Comparison of ENCODE assay signal across 15 mouse cellular contexts in genomic region chr3:145991130-145991529, GRCm38 (mm10). TPM values are rescaled to one million over a fixed set of nuclear protein-coding genes. Genes with fewer than 3 reads are reported as not detected.
A peak's percentile ranks its signal among the peaks of the same experiment; 100 is the strongest.
DNase-seq lines count a peak whose midpoint lies in the region; ATAC-seq and TF ChIP-seq lines count a peak whose summit lies in the region.
"Had no signal": no experiment of that assay in that cellular context is flagged by ENCODE, and none has a peak within 500 bp of the region (broad histone marks: within the 10 kb centered on the region; RNA-seq: fewer than 3 reads in every experiment).

No protein-coding gene starts in this region.

- H3K36me3 ChIP-seq in lung, postnatal 0 days (ENCODE audit: insufficient read depth, low read length): no peaks in the 10 kb centered on the region
- no peaks in the 10 kb centered on the region; the same call in 1 of the 2 replicates for H3K36me3 ChIP-seq in kidney, embryonic 16.5 days (ENCODE audit: insufficient read depth, low read length)
- no peaks in the 10 kb centered on the region for H3K36me3 ChIP-seq in forebrain, embryonic 13.5 days (ENCODE audit: poor library complexity, severe bottlenecking)
- H3K36me3 ChIP-seq: liver, embryonic 13.5 days; neural tube, embryonic 15.5 days had no signal

- DNase-seq in gastrocnemius, adult 2 months: peak; percentile 28
- no peak for DNase-seq in gastrocnemius, adult 18-20 months (ENCODE audit: low spot score)
- DNase-seq in lung, postnatal 0 days (ENCODE audit: low spot score): no peak
- DNase-seq in lung, postnatal 36 days: no peak
- no peak for DNase-seq in left cerebral cortex, adult 2 months (ENCODE audit: extremely low spot score in 1 of 2, low spot score in 2 of 2)
- DNase-seq in left cerebral cortex, postnatal 4 days: no peak
- DNase-seq: adrenal gland, postnatal 10 days; liver, embryonic 13.5 days; midbrain, embryonic 14.5 days; right cerebral cortex, postnatal 4 days; thymus, postnatal 14 days had no signal

- H3K9ac ChIP-seq in lung, postnatal 0 days (replicated peaks; ENCODE audit: low read depth): no peak overlapping the region; the same call in 1 of the 2 replicates
- no peak overlapping the region for H3K9ac ChIP-seq in kidney, embryonic 16.5 days (replicated peaks; ENCODE audit: low read length)
- no peak overlapping the region for H3K9ac ChIP-seq in forebrain, embryonic 13.5 days
- H3K9ac ChIP-seq: hindbrain, embryonic 14.5 days; liver, embryonic 13.5 days; neural tube, embryonic 15.5 days had no signal

- H3K4me1 ChIP-seq in lung, postnatal 0 days (ENCODE audit: insufficient read depth, low read depth, low read length): peaks cover 4% of the 10 kb centered on the region; the same call in 1 of the 2 replicates
- peaks cover 38% of the 10 kb centered on the region for H3K4me1 ChIP-seq in kidney, embryonic 16.5 days (ENCODE audit: insufficient read depth, low read length)
- peaks cover 16% of the 10 kb centered on the region for H3K4me1 ChIP-seq in forebrain, embryonic 13.5 days

- H3K27ac ChIP-seq in gastrocnemius, adult 2 months: 0 out of 2 replicates have a peak overlapping the region, but pooled peaks have one; percentile 2
- H3K27ac ChIP-seq in lung, postnatal 0 days (ENCODE audit: low read length): no peak overlapping the region
- H3K27ac ChIP-seq in kidney, embryonic 16.5 days (ENCODE audit: low read length): no peak overlapping the region
- H3K27ac ChIP-seq in forebrain, embryonic 13.5 days: no peak overlapping the region
- no peak overlapping the region for H3K27ac ChIP-seq in left cerebral cortex, adult 2 months
- H3K27ac ChIP-seq: hindbrain, embryonic 14.5 days; liver, embryonic 13.5 days; neural tube, embryonic 15.5 days had no signal

- H3K4me2 ChIP-seq in lung, postnatal 0 days (replicated peaks; ENCODE audit: low read depth, low read length): peak overlapping the region; percentile 40
- H3K4me2 ChIP-seq in kidney, embryonic 16.5 days (replicated peaks; ENCODE audit: low read depth, low read length): peak overlapping the region; percentile 22; the same call in 1 of the 2 replicates
- no peak overlapping the region for H3K4me2 ChIP-seq in forebrain, embryonic 13.5 days
- H3K4me2 ChIP-seq: hindbrain, embryonic 14.5 days; liver, embryonic 13.5 days; neural tube, embryonic 15.5 days had no signal

- TF ChIP-seq CTCF in gastrocnemius, adult 2 months (IDR thresholded peaks at IDR 0.05): no peak
- TF ChIP-seq CTCF in lung, postnatal 0 days (IDR thresholded peaks at IDR 0.05): no peak
- no peak for TF ChIP-seq CTCF in left cerebral cortex, adult 2 months (IDR thresholded peaks at IDR 0.05)

- H3K4me3 ChIP-seq in gastrocnemius, adult 2 months: peak overlapping the region; percentile 44
- H3K4me3 ChIP-seq in lung, postnatal 0 days (ENCODE audit: low read depth, low read length): peak overlapping the region; percentile 6; the same call in 1 of the 2 replicates
- no peak overlapping the region for H3K4me3 ChIP-seq in kidney, embryonic 16.5 days (ENCODE audit: low read length)
- no peak overlapping the region for H3K4me3 ChIP-seq in forebrain, embryonic 13.5 days
- no peak overlapping the region for H3K4me3 ChIP-seq in left cerebral cortex, adult 2 months
- H3K4me3 ChIP-seq: liver, embryonic 13.5 days; neural tube, embryonic 15.5 days had no signal

- intact Hi-C loops in gastrocnemius, adult 2 months (cut with DNase I): no loop called here
- intact Hi-C loops in left cerebral cortex, adult 2 months (cut with DNase I): no loop called here
- intact Hi-C loops in left cerebral cortex, postnatal 4 days (cut with DNase I): no loop called here

- ATAC-seq in lung, postnatal 0 days: no peak
- no peak for ATAC-seq in kidney, embryonic 16.5 days (ENCODE audit: low FRiP score, low TSS enrichment)
- ATAC-seq in forebrain, embryonic 13.5 days: no peak

- H3K9me3 ChIP-seq in lung, postnatal 0 days (ENCODE audit: low read length): no peaks in the 10 kb centered on the region
- H3K9me3 ChIP-seq in kidney, embryonic 16.5 days (ENCODE audit: low read length): no peaks in the 10 kb centered on the region
- no peaks in the 10 kb centered on the region for H3K9me3 ChIP-seq in forebrain, embryonic 13.5 days (replicated peaks)
- H3K9me3 ChIP-seq: liver, embryonic 13.5 days; neural tube, embryonic 15.5 days had no signal

- WGBS in lung, postnatal 0 days: 62% methylated on average over 13 of the region's 13 CpGs
- 75% methylated on average over 13 of the region's 13 CpGs for WGBS in kidney, embryonic 16.5 days
- WGBS in forebrain, embryonic 13.5 days: 94% methylated on average over 13 of the region's 13 CpGs

- no peaks in the 10 kb centered on the region for H3K27me3 ChIP-seq in lung, postnatal 0 days (replicated peaks; ENCODE audit: insufficient read depth, low read length)
- peaks cover 7% of the 10 kb centered on the region; the same call in 1 of the 2 replicates for H3K27me3 ChIP-seq in kidney, embryonic 16.5 days (ENCODE audit: insufficient read depth, low read length)
- peaks cover 17% of the 10 kb centered on the region for H3K27me3 ChIP-seq in forebrain, embryonic 13.5 days

- TF ChIP-seq EP300 in lung, postnatal 0 days (IDR thresholded peaks at IDR 0.05): no peak

RNA-seq across cellular contexts. Expression of gene Syde2, which starts 3.5 kb away (rescaled TPM):
- 1 to 10 TPM in 1 of 2 experiments, under 1 TPM in 1; 0.97 to 1.1 TPM for total RNA-seq in gastrocnemius, adult 2 months (2021)
- total RNA-seq in gastrocnemius, adult 18-20 months (2021): under 1 TPM; 0.73 to 0.93 TPM
- 2.6 and 3.1 TPM in 2 replicates for polyA plus RNA-seq in lung, postnatal 0 days (2015; fragmentation: Nextera tagmentation; extraction: Ambion mirVana)
- 1.4 and 1.7 TPM in 2 replicates for polyA plus RNA-seq in kidney, embryonic 16.5 days (2015; fragmentation: Nextera tagmentation; extraction: Ambion mirVana)
- 0.59 and 0.88 TPM in 2 replicates for polyA plus RNA-seq in forebrain, embryonic 13.5 days (2015; fragmentation: Nextera tagmentation; extraction: Ambion mirVana)
- 1 to 10 TPM; 2.8 to 3.4 TPM for total RNA-seq in left cerebral cortex, adult 2 months (2021)
- total RNA-seq in left cerebral cortex, postnatal 4 days (2021): 1 to 10 TPM; 4.4 to 5.3 TPM

RNA-seq across cellular contexts. Expression of gene 2410004B18Rik, which starts 53.3 kb away (rescaled TPM):
- total RNA-seq in gastrocnemius, adult 2 months (2021): 10 to 100 TPM; 18.2 to 19.6 TPM
- 10 to 100 TPM; 17.3 to 19.5 TPM for total RNA-seq in gastrocnemius, adult 18-20 months (2021)
- polyA plus RNA-seq in lung, postnatal 0 days (2015; fragmentation: Nextera tagmentation; extraction: Ambion mirVana): 40.2 and 47.6 TPM in 2 replicates
- 46.0 and 51.9 TPM in 2 replicates for polyA plus RNA-seq in kidney, embryonic 16.5 days (2015; fragmentation: Nextera tagmentation; extraction: Ambion mirVana)
- polyA plus RNA-seq in forebrain, embryonic 13.5 days (2015; fragmentation: Nextera tagmentation; extraction: Ambion mirVana): 62.5 and 67.0 TPM in 2 replicates
- total RNA-seq in left cerebral cortex, adult 2 months (2021): 10 to 100 TPM; 35.8 to 37.5 TPM
- 10 to 100 TPM; 51.5 to 56.8 TPM for total RNA-seq in left cerebral cortex, postnatal 4 days (2021)

Comparison
In these comparisons a context has a peak if more than half of its experiments do, and no peak if none do; other contexts are left out.
1. H3K4me3 ChIP-seq: peak in gastrocnemius, adult 2 months (single experiment) and lung, postnatal 0 days (single experiment); none in kidney, embryonic 16.5 days (single experiment), forebrain, embryonic 13.5 days (single experiment) and left cerebral cortex, adult 2 months (single experiment).